Mouse (Mus musculus) brain, embryonic 14.5 days (tissue): ENCODE data around the gene Nupl2. TPM values are rescaled to one million over a fixed set of nuclear protein-coding genes. Genes with fewer than 3 reads are reported as not detected.
A peak's percentile ranks its signal among the peaks of the same experiment; 100 is the strongest.

Experiments used
- DNase-seq: peaks from one replicate; pipeline ENCODE4 v3.0.0-alpha.2; 2011; ENCODE audit warnings: low read depth
- CTCF ChIP-seq: fragments of 200-500 bp; IDR thresholded peaks from 2 replicates; pipeline ENCODE4 v1.5.1; 2012; ENCODE audit warnings: inconsistent platforms, mild to moderate bottlenecking, moderate library complexity, borderline replicate concordance; ENCODE audit not compliant: insufficient read depth, insufficient read length; ENCODE audit errors: extremely low read depth
- POLR2A ChIP-seq: fragments of 200-500 bp; IDR thresholded peaks from 2 replicates; pipeline ENCODE4 v1.6.1; 2012; ENCODE audit warnings: mild to moderate bottlenecking, inconsistent platforms, borderline replicate concordance; ENCODE audit not compliant: poor library complexity, insufficient read depth, insufficient read length, severe bottlenecking; ENCODE audit errors: extremely low read depth
- polyA plus RNA-seq: library from polyadenylated mRNA; depleted of rRNA; stranded (reverse); fragments of >200 nt; gene quantifications from 2 replicates; pipeline ENCODE4 v1.2.3, GENCODE M21; 2012

Nupl2 gene
- polyA plus RNA-seq, 1 experiment: 10.7 TPM

GRCm38 (mm10) chr5:24181514-24182295, 16.9 kb downstream of the Nupl2 start:
- TF ChIP-seq POLR2A (no peak), CTCF (no peak)
- no peak for DNase-seq

DNA sequence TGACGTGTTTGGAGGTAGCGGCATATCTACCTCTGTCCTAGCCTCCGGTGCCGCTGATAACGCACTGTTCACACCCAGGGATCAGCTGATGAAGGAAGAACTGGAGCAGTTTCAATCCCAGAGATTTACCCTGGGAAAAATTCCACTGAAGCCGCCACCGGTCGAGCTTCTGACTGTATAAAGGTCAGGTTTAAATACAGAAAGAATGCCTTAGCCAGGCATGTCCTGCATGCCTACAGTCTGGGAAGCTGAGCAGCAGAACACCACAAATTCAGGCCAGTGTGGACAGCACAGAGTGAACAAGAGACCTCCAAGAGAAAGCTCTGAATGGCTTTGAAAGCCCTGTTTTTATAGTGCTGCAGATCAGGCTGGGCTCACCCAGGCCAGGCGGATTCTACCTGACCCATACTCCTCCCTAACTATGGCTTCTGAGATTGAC, 17.6 kb downstream of the Nupl2 start:
- TF ChIP-seq CTCF: no peak
- no peak for TF ChIP-seq POLR2A

DNA sequence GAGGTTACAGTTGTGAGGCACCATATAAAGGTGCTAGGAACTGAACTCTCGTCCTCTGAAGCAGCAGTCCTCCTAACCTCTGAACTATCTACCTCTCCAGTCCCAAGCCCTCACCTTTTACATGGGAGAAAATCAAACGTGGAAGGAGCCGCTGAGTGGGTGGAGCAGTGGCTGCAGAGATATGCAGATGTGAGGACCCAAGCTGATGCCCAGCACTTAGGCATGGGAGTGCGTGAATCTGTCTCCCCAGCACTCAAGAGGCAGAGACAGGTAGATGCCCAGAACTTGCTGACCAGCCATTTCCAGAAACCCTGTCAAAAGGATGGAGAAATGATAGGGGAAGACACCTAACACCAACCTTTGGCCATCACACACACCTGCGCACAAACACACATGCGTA, 18.3 kb downstream of the Nupl2 start:
- TF ChIP-seq CTCF (no peak), POLR2A (no peak)
- no peak for DNase-seq

More for the DNA sequence above, 17.6 kb downstream of the Nupl2 start:
- DNase-seq: no peak

- DNase-seq: no peak
- TF ChIP-seq POLR2A: no peak
- TF ChIP-seq CTCF: no peak
Observed at GRCm38 (mm10) chr5:24184011-24184410, 19.2 kb downstream of the Nupl2 start.

DNA sequence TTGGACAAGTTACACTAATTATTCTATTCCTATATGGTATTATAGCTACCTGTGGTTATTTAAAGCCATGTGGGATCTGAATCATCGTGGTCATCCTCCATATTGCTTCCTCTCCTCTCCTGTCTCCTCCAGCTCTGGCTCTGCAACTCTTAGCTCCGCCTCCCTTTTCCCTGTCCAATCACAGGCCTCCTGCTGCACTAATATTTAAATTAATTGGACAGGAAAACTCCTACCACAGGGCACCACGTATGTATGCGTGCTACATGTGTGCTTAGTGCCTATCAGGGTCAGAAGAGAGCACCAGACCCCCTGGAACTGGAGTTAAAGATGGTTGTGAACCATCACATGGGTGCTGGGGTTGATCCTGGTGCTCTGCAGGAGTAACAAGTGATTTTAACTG, 23.7 kb downstream of the Nupl2 start:
- DNase-seq: no peak
- TF ChIP-seq POLR2A (no peak), CTCF (no peak)

DNA sequence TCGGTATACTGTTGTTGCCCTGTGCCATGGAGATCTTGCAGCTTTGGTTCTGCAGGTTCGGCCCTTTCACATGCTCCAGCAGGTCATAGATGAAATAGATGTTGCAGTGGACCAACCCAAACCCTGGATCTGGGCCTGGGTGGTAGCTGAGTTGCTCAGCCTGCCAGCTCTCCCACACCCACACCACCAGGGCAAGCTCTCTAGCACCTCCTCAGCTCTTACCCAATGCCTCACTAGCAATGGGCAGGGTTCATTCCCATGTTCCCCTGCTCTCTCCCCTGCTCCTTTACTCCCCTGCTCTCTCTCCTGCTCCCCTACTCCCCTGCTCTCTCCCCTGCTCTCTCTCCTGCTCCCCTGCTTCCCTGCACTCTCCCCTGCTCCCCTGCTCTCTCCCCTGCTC, 27.1 kb downstream of the Nupl2 start:
- DNase-seq: no peak
- TF ChIP-seq CTCF: no peak
- TF ChIP-seq POLR2A: no peak

- TF ChIP-seq CTCF: no peak
- TF ChIP-seq POLR2A: no peak
- no peak for DNase-seq
Observed at GRCm38 (mm10) chr5:24201006-24201405, 36.2 kb downstream of the Nupl2 start.

DNA sequence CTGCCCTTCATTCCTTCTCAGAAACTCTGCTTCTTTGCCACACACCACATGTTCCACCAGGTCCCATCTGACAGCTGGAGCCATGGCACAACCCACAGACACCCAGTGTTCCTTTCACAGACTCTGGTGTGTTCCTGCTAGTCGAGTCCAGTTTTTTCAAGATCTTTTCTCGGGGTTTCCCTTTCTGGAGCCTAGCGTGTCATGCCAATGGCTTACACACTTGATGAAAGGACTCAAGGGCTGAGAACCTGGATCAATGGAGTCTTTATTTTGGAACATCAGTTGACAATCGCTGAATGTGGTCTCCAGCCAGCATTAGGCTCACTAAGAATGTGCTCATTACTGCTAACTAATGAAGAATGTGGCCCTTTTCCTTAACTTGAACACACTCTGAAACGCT, 37.7 kb downstream of the Nupl2 start:
- peak; percentile 58 for DNase-seq
- TF ChIP-seq POLR2A: no peak
- no peak for TF ChIP-seq CTCF

DNA sequence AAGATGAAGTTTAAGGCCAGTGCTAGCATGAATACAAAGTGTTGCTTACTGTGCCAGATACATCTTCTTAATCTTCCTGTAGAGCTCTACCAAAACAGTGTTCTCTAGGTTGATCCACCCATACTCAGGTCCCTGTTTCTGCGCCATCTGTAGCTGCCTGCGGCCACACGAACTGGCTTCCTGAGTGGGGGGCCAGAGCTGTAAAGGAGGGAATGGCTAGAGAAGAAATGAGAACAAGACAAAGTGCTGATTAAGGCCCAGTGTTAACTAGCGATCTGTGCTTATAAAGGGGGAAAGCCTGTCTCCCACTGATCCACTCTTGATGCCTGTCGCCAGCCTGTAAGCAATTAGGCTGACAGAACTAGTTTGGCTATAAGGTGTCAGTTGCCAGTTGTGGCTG, 38.5 kb downstream of the Nupl2 start:
- TF ChIP-seq CTCF (no peak), POLR2A (no peak)
- no peak for DNase-seq

DNA sequence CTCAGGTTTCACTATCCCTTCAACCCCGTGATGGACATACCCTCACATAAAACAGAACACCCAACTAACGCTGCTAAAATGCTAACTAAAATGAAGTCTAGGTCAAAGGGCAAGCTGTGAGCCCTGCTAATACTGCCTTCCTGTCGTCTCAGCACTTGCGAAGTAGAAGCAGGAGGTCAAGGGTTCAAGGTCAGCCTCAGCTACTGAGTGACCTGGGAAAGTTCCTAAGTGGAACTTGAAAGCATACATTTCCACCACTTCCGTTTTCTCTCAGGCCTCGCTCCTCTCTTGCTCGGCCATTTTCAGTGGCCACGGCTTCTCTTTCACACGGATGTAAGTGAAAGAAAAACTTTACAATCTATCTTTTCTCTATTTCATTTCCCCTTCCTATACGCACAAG, 43.2 kb downstream of the Nupl2 start:
- DNase-seq: no peak
- TF ChIP-seq POLR2A: no peak
- TF ChIP-seq CTCF: no peak

DNA sequence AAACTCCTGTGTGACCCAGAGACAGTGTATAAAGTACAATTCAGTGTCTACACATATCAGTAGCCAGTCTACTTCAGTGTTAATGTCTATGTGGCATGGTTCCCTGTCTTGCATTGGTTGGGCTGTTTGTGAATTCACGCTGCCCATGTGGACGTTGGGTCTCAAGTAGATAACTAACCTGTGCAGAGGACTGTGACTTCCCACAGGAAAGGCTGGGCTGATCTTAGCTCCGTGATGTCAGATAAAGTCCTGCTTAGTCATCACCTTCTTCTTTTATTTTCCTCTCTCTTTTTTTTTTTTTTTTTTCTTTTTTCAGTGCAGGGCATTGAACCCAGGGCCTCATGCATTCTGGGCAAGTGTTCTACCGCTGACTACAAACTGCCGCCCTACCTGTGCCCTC, 43.7 kb downstream of the Nupl2 start:
- no peak for DNase-seq
- no peak for TF ChIP-seq POLR2A
- TF ChIP-seq CTCF: no peak
